Mouse (Mus musculus) embryonic facial prominence, embryonic 12.5 days (tissue): ENCODE results near the gene Ocm. TPM values are rescaled to one million over a fixed set of nuclear protein-coding genes. Genes with fewer than 3 reads are reported as not detected.
"Not testable (repeated sequence)": the region's sequence is repeated elsewhere in the genome, so short reads cannot be mapped to it uniquely, and the experiment has no call there.

Source experiments
- ATAC-seq: fragments of 200-750 bp; cut with Nextera tagmentation; 2 replicates; pipeline ENCODE4 v1.8.0; 2017; ENCODE audit not compliant: insufficient number of reproducible peaks, insufficient read depth, low FRiP score, low TSS enrichment
- H3K27ac ChIP-seq: fragments of 300-500 bp; sonication (generic); 2 replicates; pipeline ENCODE4 v1.5.1; 2016; ENCODE audit warnings: mild to moderate bottlenecking
- H3K27me3 ChIP-seq: fragments of 300-500 bp; sonication (generic); 2 replicates; pipeline ENCODE4 v1.6.1; 2016; ENCODE audit warnings: mild to moderate bottlenecking, moderate library complexity
- H3K36me3 ChIP-seq: fragments of 300-500 bp; sonication (generic); 2 replicates; pipeline ENCODE4 v1.6.1; 2016; ENCODE audit warnings: mild to moderate bottlenecking
- H3K4me1 ChIP-seq: fragments of 300-500 bp; sonication (generic); 2 replicates; pipeline ENCODE4 v1.6.1; 2016
- H3K4me2 ChIP-seq: fragments of 300-500 bp; sonication (generic); replicated peaks from 2 replicates; pipeline ENCODE4 v1.6.1; 2016; ENCODE audit warnings: mild to moderate bottlenecking, moderate library complexity
- H3K4me3 ChIP-seq: fragments of 300-500 bp; sonication (generic); 2 replicates; pipeline ENCODE4 v1.5.1; 2016; ENCODE audit warnings: mild to moderate bottlenecking
- H3K9ac ChIP-seq: fragments of 300-500 bp; sonication (generic); 2 replicates; pipeline ENCODE4 v1.6.1; 2016; ENCODE audit warnings: mild to moderate bottlenecking, moderate library complexity
- H3K9me3 ChIP-seq: fragments of 300-500 bp; sonication (generic); 2 replicates; pipeline ENCODE4 v1.6.1; 2016; ENCODE audit warnings: mild to moderate bottlenecking, moderate library complexity
- WGBS: fragments of 180-500 bp; shearing (Covaris S2); methylation state at CpG from one replicate; pipeline ENCODE4 v1.1.7; 2016; 5-methylcytosine and 5-hydroxymethylcytosine counted together
- polyA plus RNA-seq: library from polyadenylated mRNA; unstranded; fragments of >200 nt; fragmentation: Nextera tagmentation; extraction: Ambion mirVana; gene quantifications from 2 replicates; pipeline ENCODE4 v1.2.1, GENCODE M21; 2016

The Ocm gene
- polyA plus RNA-seq, 1 experiment from 2014 or later: not detected

DNA sequence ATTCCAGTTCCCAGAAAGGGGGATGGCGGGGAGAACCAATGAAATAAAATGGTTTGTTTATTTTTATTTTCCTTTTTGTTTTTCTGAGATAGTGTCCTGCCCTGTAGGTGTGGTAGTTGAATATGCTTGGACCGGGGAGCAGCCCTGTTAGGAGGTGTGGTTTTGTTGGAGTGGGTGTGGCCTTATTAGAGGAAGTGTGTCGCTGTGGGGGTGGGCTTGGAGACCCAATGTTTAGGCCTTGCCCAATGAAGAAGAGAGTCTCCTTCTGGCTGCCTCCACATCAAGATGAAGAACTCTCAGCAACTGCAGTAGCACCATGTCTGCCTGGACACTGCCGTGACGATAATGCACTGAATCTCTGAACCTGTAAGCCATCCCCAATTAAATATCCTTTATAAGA is 13.4 kb upstream of the Ocm start:
- H3K27me3 ChIP-seq: no peaks in the 10 kb centered on the region
- no peaks in the 10 kb centered on the region for H3K4me1 ChIP-seq
- no peaks in the 10 kb centered on the region for H3K36me3 ChIP-seq
- H3K9me3 ChIP-seq: no peaks in the 10 kb centered on the region
- WGBS: 91% methylated on average over 5 of the region's 5 CpGs
- ATAC-seq: no peak
- no peak overlapping the region for H3K4me2 ChIP-seq
- H3K27ac ChIP-seq: no peak overlapping the region
- H3K4me3 ChIP-seq: no peak overlapping the region
- no peak overlapping the region for H3K9ac ChIP-seq

DNA sequence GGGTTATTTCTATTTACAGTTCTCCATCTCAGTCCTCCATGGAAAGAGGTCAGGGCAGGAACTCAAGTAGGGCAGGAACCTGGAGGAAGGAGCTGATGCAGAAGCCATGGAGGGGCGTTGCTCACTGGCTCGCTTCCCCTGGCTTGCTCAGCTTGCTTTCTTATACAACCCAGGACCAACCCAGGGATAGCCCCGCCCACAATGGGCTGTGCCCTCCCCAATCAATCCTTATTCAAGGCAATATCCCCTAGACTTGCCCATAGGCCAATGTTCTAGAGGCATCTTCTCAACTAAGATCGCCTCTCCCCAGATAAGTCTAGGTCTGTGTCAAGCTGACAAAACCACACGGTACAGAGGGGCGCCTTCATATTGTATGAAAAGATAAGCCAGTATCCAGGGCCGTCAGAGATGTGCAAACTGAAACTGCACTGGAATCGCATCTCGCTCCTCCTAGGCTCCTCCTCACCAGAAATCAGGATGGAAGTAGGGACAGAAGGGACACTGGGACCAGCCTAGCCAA is 12.7 kb upstream of the Ocm start:
- Histone ChIP-seq H3K9ac (no peak overlapping the region), H3K4me1 (no peaks in the 10 kb centered on the region), H3K36me3 (no peaks in the 10 kb centered on the region), H3K27me3 (no peaks in the 10 kb centered on the region), H3K27ac (no peak overlapping the region), H3K4me3 (no peak overlapping the region), H3K4me2 (no peak overlapping the region), H3K9me3 (no peaks in the 10 kb centered on the region)
- no peak for ATAC-seq
- WGBS: 76% methylated on average over 9 of the region's 9 CpGs

DNA sequence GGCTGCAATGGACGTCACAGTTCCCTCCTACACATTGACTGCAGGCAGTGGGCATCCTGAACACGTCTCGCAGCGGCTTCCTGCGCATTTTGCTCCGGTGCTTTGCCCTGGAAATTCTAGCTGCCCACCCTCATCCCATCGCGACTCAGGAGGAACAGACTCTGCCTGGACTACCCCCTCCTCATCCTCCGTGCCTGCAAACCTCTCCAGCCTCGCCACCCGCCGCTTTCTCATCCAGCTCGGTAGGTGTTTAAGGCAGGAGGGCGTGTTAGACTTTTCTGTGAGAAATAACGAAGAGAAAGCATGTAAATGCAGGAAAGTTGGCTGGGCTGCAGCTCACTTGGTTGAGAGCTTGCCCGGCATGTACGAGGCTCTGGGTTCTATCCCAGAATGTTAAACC is 10.5 kb upstream of the Ocm start:
- Histone ChIP-seq H3K27ac (no peak overlapping the region), H3K9me3 (no peaks in the 10 kb centered on the region), H3K4me3 (no peak overlapping the region), H3K9ac (no peak overlapping the region), H3K36me3 (no peaks in the 10 kb centered on the region), H3K4me2 (no peak overlapping the region), H3K4me1 (no peaks in the 10 kb centered on the region), H3K27me3 (no peaks in the 10 kb centered on the region)
- WGBS: 57% methylated on average over 17 of the region's 17 CpGs
- ATAC-seq: no peak

GRCm38 (mm10) chr5:144034567-144034966 is 8.1 kb upstream of the Ocm start:
- H3K9ac ChIP-seq: no peak overlapping the region
- no peaks in the 10 kb centered on the region for H3K9me3 ChIP-seq
- ATAC-seq: no peak
- no peak overlapping the region for H3K4me3 ChIP-seq
- H3K27ac ChIP-seq: no peak overlapping the region
- WGBS: 85% methylated on average over 7 of the region's 7 CpGs
- no peaks in the 10 kb centered on the region for H3K36me3 ChIP-seq
- no peaks in the 10 kb centered on the region for H3K27me3 ChIP-seq
- H3K4me1 ChIP-seq: no peaks in the 10 kb centered on the region
- H3K4me2 ChIP-seq: no peak overlapping the region

DNA sequence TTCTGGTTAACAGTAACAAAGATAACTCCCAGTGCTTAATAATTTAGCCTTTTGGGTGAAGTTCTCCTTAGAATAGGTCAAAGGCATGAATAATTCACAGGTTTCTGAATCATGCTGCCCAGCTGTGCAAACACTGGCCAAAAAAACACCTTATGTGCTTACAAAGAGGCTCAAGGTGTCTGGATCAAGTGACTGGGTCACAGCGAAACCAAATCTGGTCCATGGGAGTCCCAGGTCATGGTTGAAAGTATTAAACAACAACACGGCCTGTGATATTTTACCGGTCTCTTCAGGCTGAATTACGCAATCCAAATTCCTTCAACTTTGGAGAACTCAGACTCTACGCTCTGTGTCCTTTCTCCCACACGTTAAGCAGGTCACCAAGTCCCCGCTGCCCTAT is 6.0 kb upstream of the Ocm start:
- Histone ChIP-seq H3K4me1 (no peaks in the 10 kb centered on the region), H3K36me3 (no peaks in the 10 kb centered on the region), H3K27ac (no peak overlapping the region), H3K4me3 (no peak overlapping the region), H3K27me3 (no peaks in the 10 kb centered on the region), H3K9me3 (no peaks in the 10 kb centered on the region), H3K4me2 (no peak overlapping the region), H3K9ac (no peak overlapping the region)
- WGBS: 76% methylated on average over 7 of the region's 7 CpGs
- ATAC-seq: no peak

DNA sequence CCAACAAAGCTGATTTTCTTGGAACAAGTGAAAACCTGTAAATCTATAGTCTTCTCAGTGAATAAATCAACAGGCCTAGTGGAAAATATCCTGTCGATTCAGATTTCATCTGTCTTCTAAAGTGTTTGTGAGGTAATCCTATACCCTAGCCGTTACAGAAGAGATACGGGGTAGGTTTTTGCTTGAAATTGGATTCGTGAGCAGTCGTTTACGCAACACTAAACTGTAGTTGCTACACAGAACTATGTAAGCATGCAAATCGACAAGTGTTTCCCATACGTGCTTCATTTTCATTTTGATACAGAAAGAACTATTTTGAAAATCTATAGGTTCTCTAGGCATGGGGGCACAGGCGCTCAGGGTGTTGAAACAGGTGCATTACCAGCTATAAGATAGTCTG is 10.6 kb downstream of the Ocm start:
- no peaks in the 10 kb centered on the region; the same call in 1 of the 2 replicates for H3K4me1 ChIP-seq
- no peak overlapping the region for H3K9ac ChIP-seq
- no peaks in the 10 kb centered on the region for H3K27me3 ChIP-seq
- 84% methylated on average over 9 of the region's 9 CpGs for WGBS
- no peaks in the 10 kb centered on the region for H3K9me3 ChIP-seq
- no peak overlapping the region for H3K27ac ChIP-seq
- no peak for ATAC-seq
- no peak overlapping the region for H3K4me2 ChIP-seq
- no peak overlapping the region for H3K4me3 ChIP-seq
- H3K36me3 ChIP-seq: peaks cover 13% of the 10 kb centered on the region

GRCm38 (mm10) chr5:144015312-144015650 is 11.2 kb downstream of the Ocm start:
- H3K9me3 ChIP-seq: no peaks in the 10 kb centered on the region
- peak overlapping the region; percentile 52 for H3K4me2 ChIP-seq
- no peak overlapping the region for H3K27ac ChIP-seq
- H3K4me1 ChIP-seq: no peaks in the 10 kb centered on the region; the same call in 1 of the 2 replicates
- H3K27me3 ChIP-seq: no peaks in the 10 kb centered on the region
- H3K36me3 ChIP-seq: peaks cover 18% of the 10 kb centered on the region
- no peak for ATAC-seq
- no peak overlapping the region for H3K9ac ChIP-seq
- H3K4me3 ChIP-seq: peak overlapping the region; percentile 71
- 72% methylated on average over 3 of the region's 3 CpGs for WGBS

GRCm38 (mm10) chr5:144014551-144015311 is 11.7 kb downstream of the Ocm start, which contains the start of gene Ccz1:
Gene Ccz1 (minus strand): TSS chr5:144014877.
- peak within 1 kb of the TSS; percentile 59 for H3K27ac ChIP-seq
- peak; percentile 97 for ATAC-seq
- WGBS: 4% methylated on average over 47 of the region's 47 CpGs
- H3K9me3 ChIP-seq: no peaks in the 10 kb centered on the region
- H3K36me3 ChIP-seq: peaks cover 22% of the 10 kb centered on the region
- peak within 1 kb of the TSS; percentile 52 for H3K4me2 ChIP-seq
- peak within 1 kb of the TSS; percentile 80 for H3K9ac ChIP-seq
- H3K4me1 ChIP-seq: no peaks in the 10 kb centered on the region; the same call in 1 of the 2 replicates
- H3K4me3 ChIP-seq: peak within 1 kb of the TSS; percentile 71
- H3K27me3 ChIP-seq: no peaks in the 10 kb centered on the region

DNA sequence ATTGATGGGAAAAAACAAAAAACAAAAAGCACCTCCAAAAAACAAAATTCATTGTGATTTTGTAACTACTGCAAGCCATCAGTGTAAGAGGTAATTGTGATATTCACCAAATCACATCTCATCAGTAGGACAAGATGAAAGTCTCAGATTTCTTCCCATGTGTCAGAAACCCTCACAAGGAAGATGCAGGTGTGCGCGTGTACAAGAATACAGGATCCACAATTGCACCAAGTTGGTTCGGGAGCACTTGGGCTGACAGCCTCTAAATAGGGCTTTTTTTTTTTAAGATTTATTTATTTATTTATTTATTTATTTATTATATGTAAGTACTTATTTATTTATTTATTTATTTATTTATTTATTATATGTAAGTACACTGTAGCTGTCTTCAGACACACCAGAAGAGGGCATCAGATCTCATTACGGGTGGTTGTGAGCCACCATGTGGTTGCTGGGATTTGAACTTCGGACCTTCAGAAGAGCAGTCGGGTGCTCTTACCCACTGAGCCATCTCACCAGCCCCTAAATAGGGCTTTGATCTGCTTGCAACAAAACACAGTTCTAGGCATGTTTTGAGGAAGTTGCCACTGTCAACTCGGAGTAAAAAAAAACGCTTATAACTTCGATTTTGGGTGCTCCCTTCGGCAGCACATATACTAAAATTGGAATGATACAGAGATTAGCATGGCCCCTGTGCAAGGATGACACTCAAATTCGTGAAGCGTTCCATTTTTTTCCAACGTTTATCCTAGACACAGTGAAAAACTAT is 12.9 kb downstream of the Ocm start:
- not testable (repeated sequence) for H3K9me3 ChIP-seq, H3K27ac ChIP-seq, H3K27me3 ChIP-seq, ATAC-seq, H3K4me1 ChIP-seq
- H3K9ac ChIP-seq: peak overlapping the region; percentile 80; the same call in 1 of the 2 replicates
- peak overlapping the region; percentile 71 for H3K4me3 ChIP-seq
- peaks cover 33% of the 10 kb centered on the region for H3K36me3 ChIP-seq
- peak overlapping the region; percentile 52 for H3K4me2 ChIP-seq
- WGBS: 67% methylated on average over 13 of the region's 13 CpGs

DNA sequence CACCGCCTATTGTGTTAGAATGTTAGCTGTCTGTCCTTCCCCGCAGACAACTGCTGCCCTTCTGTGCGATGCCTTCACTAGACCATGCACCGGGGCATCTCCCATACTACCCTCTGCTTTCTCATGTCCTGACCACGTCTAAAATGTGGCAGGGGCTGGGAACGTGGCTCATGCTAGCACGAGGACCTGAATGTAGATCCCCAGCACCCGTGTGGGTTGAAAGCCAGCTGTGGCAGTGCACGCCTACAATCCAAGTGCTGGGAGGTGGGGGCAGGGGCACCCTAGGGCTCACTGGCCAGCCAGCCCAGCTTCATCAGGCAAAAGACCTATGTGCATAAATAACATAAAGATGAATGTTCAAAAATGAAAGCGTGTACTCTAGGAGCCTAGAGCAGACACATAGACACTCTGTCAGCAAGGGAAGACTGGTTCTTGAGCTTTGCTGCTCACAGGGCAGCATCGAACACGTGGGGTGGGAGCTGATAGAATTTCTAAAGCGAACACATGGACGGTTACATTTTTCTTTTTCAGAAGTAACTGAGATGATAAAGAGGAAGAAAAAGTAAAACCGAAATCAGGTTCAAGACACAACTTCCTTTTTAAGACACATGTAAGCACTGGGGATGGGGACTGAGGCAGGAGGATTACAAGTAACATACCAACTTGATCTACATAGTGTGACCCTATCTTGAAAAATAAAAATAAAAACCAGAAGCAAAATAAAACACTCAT is 23.8 kb downstream of the Ocm start:
- no peak overlapping the region for H3K4me3 ChIP-seq
- peaks cover 84% of the 10 kb centered on the region for H3K36me3 ChIP-seq

DNA sequence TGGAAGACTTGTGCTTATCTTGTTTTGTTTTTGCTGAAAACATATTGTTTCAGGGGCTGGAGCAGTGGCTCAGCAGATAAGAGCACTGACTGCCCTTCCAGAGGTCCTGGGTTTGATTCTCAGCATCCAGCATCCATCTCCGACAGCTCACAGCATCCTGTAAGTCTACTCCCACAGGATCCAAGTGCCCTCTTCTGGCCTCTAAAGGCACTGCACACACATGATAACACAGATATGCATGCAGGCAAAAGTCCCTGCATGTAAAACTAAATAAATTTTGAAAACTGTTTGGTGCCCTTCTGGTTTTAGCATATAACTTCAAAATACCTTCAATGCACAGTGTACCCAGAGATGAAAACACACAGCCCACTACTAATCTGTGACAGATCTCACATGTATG is 27.1 kb downstream of the Ocm start:
- Histone ChIP-seq H3K9ac (no peak overlapping the region), H3K4me1 (no peaks in the 10 kb centered on the region), H3K4me2 (no peak overlapping the region), H3K4me3 (no peak overlapping the region), H3K27me3 (no peaks in the 10 kb centered on the region), H3K27ac (no peak overlapping the region), H3K9me3 (no peaks in the 10 kb centered on the region), H3K36me3 (peaks cover 94% of the 10 kb centered on the region)
- no peak for ATAC-seq
- 89% methylated on average over 1 of the region's 1 CpGs for WGBS

More for the DNA sequence above, 23.8 kb downstream of the Ocm start:
- Histone ChIP-seq H3K27me3 (no peaks in the 10 kb centered on the region), H3K4me2 (no peak overlapping the region), H3K4me1 (no peaks in the 10 kb centered on the region), H3K9me3 (no peaks in the 10 kb centered on the region), H3K9ac (no peak overlapping the region), H3K27ac (no peak overlapping the region)
- no peak for ATAC-seq
- 93% methylated on average over 15 of the region's 15 CpGs for whole genome bisulfite sequencing
